Mouse (Mus musculus): Measurements from ENCODE around the gene Dnah5. TPM values are rescaled to one million over a fixed set of nuclear protein-coding genes. Genes with fewer than 3 reads are reported as not detected.

Dnah5 gene
- polyA plus RNA-seq (2017; shearing (Covaris generic)): 0.05 TPM

GRCm38 (mm10) chr15:28203111-28204075 lies at the start of gene Dnah5:
Dnah5 (plus strand) TSS chr15:28203752.

Other genes with a start within 250 kb of the Dnah5 start
- 3.8 TPM for gene Trio, start 177.9 kb upstream of the Dnah5 start, polyA plus RNA-seq (2017; shearing (Covaris generic))

All from effector memory CD4-positive, alpha-beta T cell, adult 5 months (primary cell).